Mouse (Mus musculus): ENCODE data around the gene Abcc4. TPM values are rescaled to one million over a fixed set of nuclear protein-coding genes. Genes with fewer than 3 reads are reported as not detected.

Gene Abcc4
- total and polyA plus RNA-seq, 3 experiments: 10.4 to 28.7 (median 26.5) TPM

DNA sequence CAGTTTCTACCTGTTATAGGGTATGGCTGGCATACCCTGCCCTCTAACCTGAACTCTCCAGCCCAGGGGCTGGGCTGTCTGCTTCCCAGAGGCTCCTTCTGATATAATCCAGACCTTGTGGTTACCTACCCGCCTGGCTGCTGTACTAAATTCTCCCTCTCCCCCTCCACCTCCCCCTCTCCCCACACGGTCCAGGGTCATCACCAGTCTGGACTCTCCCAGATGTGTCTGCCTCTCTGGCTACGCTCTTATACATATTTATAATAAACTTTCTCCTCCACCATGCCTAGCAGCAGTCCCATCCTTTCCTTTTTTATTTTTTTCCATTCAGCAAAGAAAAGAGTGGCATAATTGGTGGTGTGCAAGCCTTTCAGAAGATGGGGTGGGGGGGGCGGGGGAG, 43.7 kb upstream of the Abcc4 start:
- DNase-seq (ENCODE audit: extremely low read depth): no peak
- Histone ChIP-seq H3K9me3 (replicated peaks; ENCODE audit: low read length) (no peaks in the 10 kb centered on the region), H3K4me3 (replicated peaks in 1 of 3; ENCODE audit: low read depth in 2 of 3, low read length in 2 of 3, poor library complexity in 1 of 3) (no peak overlapping the region), H3K27me3 (replicated peaks) (no peaks in the 10 kb centered on the region), H3K27ac (ENCODE audit: insufficient read depth, low read depth) (no peak overlapping the region), H3K9ac (ENCODE audit: insufficient read depth, low read depth) (no peak overlapping the region), H3K4me1 (ENCODE audit: control insufficient read depth in 1 of 2, insufficient read depth in 2 of 2) (peaks cover 0 to 15% of the 10 kb centered on the region in 2 experiments; a peak in 2 of 4 replicates), H3K79me2 (replicated peaks; ENCODE audit: control insufficient read depth, extremely low read depth, insufficient read depth, poor library complexity, severe bottlenecking) (no peaks in the 10 kb centered on the region), H3K4me2 (ENCODE audit: insufficient read depth, low read depth, poor library complexity, severe bottlenecking) (no peak overlapping the region), H3K36me3 (replicated peaks in 1 of 2; ENCODE audit: control insufficient read depth in 1 of 2, insufficient read depth in 1 of 2, low read length in 1 of 2) (no peaks in the 10 kb centered on the region)
- dilution Hi-C loops (cut with MboI; ENCODE audit: extremely low pct_ligation_motif_present, extremely low pct_unique_long_range_greater_than_20kb, low sequenced_read_pairs) (no loop called here), in situ Hi-C loops (cut with MboI; ENCODE audit: low pct_ligation_motif_present, low pct_unique_long_range_greater_than_20kb, low sequenced_read_pairs) (no loop called here)
- TF ChIP-seq RAD21 (IDR thresholded peaks at IDR 0.05; ENCODE audit: low read depth, low read length) (no peak), SMC3 (IDR thresholded peaks at IDR 0.05; ENCODE audit: low read depth, low read length) (no peak), CHD2 (IDR thresholded peaks at IDR 0.05; ENCODE audit: low read length) (no peak), TBP (conservative IDR thresholded peaks at IDR 0.05; ENCODE audit: low read depth, low read length) (no peak), HCFC1 (IDR thresholded peaks at IDR 0.05; ENCODE audit: low read depth, low read length) (no peak)

- Histone ChIP-seq H3K79me2 (replicated peaks; ENCODE audit: control insufficient read depth, extremely low read depth, insufficient read depth, poor library complexity, severe bottlenecking) (no peaks in the 10 kb centered on the region), H3K4me3 (replicated peaks in 1 of 3; ENCODE audit: low read depth in 2 of 3, low read length in 2 of 3, poor library complexity in 1 of 3) (no peak overlapping the region), H3K4me1 (ENCODE audit: control insufficient read depth in 1 of 2, insufficient read depth in 2 of 2) (peaks cover 0 to 12% of the 10 kb centered on the region in 2 experiments; a peak in 2 of 4 replicates), H3K27ac (ENCODE audit: insufficient read depth, low read depth) (no peak overlapping the region), H3K9me3 (replicated peaks; ENCODE audit: low read length) (no peaks in the 10 kb centered on the region), H3K9ac (ENCODE audit: insufficient read depth, low read depth) (no peak overlapping the region), H3K27me3 (replicated peaks) (no peaks in the 10 kb centered on the region), H3K36me3 (replicated peaks in 1 of 2; ENCODE audit: control insufficient read depth in 1 of 2, insufficient read depth in 1 of 2, low read length in 1 of 2) (no peaks in the 10 kb centered on the region), H3K4me2 (ENCODE audit: insufficient read depth, low read depth, poor library complexity, severe bottlenecking) (no peak overlapping the region)
- in situ Hi-C loops (cut with MboI; ENCODE audit: low pct_ligation_motif_present, low pct_unique_long_range_greater_than_20kb, low sequenced_read_pairs) (no loop called here), dilution Hi-C loops (cut with MboI; ENCODE audit: extremely low pct_ligation_motif_present, extremely low pct_unique_long_range_greater_than_20kb, low sequenced_read_pairs) (no loop called here)
- no peak for DNase-seq (ENCODE audit: extremely low read depth)
- TF ChIP-seq HCFC1 (IDR thresholded peaks at IDR 0.05; ENCODE audit: low read depth, low read length) (no peak), CTCF (conservative IDR thresholded peaks at IDR 0.05 in 1 of 2, IDR thresholded peaks at IDR 0.05 in 1 of 2; ENCODE audit: low read depth in 2 of 2, low read length in 2 of 2) (no peak), POLR2A (IDR thresholded peaks at IDR 0.05; ENCODE audit: low read depth, low read length) (no peak), SIN3A (IDR thresholded peaks at IDR 0.05; ENCODE audit: low read length) (no peak), IRF4 (IDR thresholded peaks at IDR 0.05; ENCODE audit: low read depth, low read length) (no peak), ZC3H11A (IDR thresholded peaks at IDR 0.05; ENCODE audit: low read depth, low read length) (no peak), EP300 (IDR thresholded peaks at IDR 0.05; ENCODE audit: low read length) (no peak), ETS1 (conservative IDR thresholded peaks at IDR 0.05; ENCODE audit: low read depth, low read length) (no peak), TCF12 (IDR thresholded peaks at IDR 0.05; ENCODE audit: low read depth, low read length) (no peak), KAT2A (IDR thresholded peaks at IDR 0.05; ENCODE audit: insufficient replicate concordance, low read length) (no peak), BHLHE40 (IDR thresholded peaks at IDR 0.05; ENCODE audit: low read depth, low read length) (no peak), MXI1 (IDR thresholded peaks at IDR 0.05; ENCODE audit: low read depth, low read length) (no peak), MAZ (IDR thresholded peaks at IDR 0.05; ENCODE audit: low read depth, low read length) (no peak), TBP (conservative IDR thresholded peaks at IDR 0.05; ENCODE audit: low read depth, low read length) (no peak), NELFE (IDR thresholded peaks at IDR 0.05; ENCODE audit: low read depth, low read length) (no peak), MAFK (IDR thresholded peaks at IDR 0.05; ENCODE audit: insufficient replicate concordance, low read length) (no peak), MEF2A (IDR thresholded peaks at IDR 0.05; ENCODE audit: borderline replicate concordance, low read depth, low read length) (no peak), POLR2AphosphoS2 (IDR thresholded peaks at IDR 0.05; ENCODE audit: low read depth, low read length) (no peak), MAX (IDR thresholded peaks at IDR 0.05; ENCODE audit: low read length) (no peak)
Measured at GRCm38 (mm10) chr14:118749068-118749467, 43.0 kb upstream of the Abcc4 start.
